Mouse (Mus musculus) heart, embryonic 15.5 days (tissue): ENCODE measurements around the gene Agap3. TPM values are rescaled to one million over a fixed set of nuclear protein-coding genes. Genes with fewer than 3 reads are reported as not detected.
A peak's percentile ranks its signal among the peaks of the same experiment; 100 is the strongest.

Experiments used
- ATAC-seq: fragments of 200-750 bp; cut with Nextera tagmentation; replicated peaks from 2 replicates; pipeline ENCODE4 v1.8.0; 2017; ENCODE audit warnings: low read depth, moderate TSS enrichment; ENCODE audit not compliant: insufficient number of reproducible peaks, insufficient read depth, low FRiP score
- H3K27ac ChIP-seq: fragments of 300-500 bp; sonication (generic); 2 replicates; pipeline ENCODE4 v1.5.1; 2015; ENCODE audit warnings: mild to moderate bottlenecking, inconsistent platforms
- H3K27me3 ChIP-seq: fragments of 300-500 bp; sonication (generic); 2 replicates; pipeline ENCODE4 v1.6.1; 2015; ENCODE audit warnings: inconsistent platforms
- H3K36me3 ChIP-seq: fragments of 300-500 bp; sonication (generic); 2 replicates; pipeline ENCODE4 v1.6.1; 2015; ENCODE audit warnings: mild to moderate bottlenecking, inconsistent platforms
- H3K4me1 ChIP-seq: fragments of 300-500 bp; sonication (generic); replicated peaks from 2 replicates; pipeline ENCODE4 v1.6.1; 2015; ENCODE audit warnings: inconsistent platforms
- H3K4me2 ChIP-seq: fragments of 300-500 bp; sonication (generic); 2 replicates; pipeline ENCODE4 v1.6.1; 2015; ENCODE audit warnings: inconsistent platforms, mild to moderate bottlenecking, moderate library complexity
- H3K4me3 ChIP-seq: fragments of 300-500 bp; sonication (generic); 2 replicates; pipeline ENCODE4 v1.5.1; 2015; ENCODE audit warnings: mild to moderate bottlenecking, inconsistent platforms
- H3K9ac ChIP-seq: fragments of 300-500 bp; sonication (generic); 2 replicates; pipeline ENCODE4 v1.6.1; 2015; ENCODE audit warnings: mild to moderate bottlenecking, inconsistent platforms
- H3K9me3 ChIP-seq: fragments of 300-500 bp; sonication (generic); replicated peaks from 2 replicates; pipeline ENCODE4 v1.6.1; 2016; ENCODE audit warnings: inconsistent platforms
- WGBS: fragments of 180-500 bp; shearing (Covaris S2); methylation state at CpG from one replicate; pipeline ENCODE4 v1.1.7; 2015; ENCODE audit warnings: mixed read lengths; 5-methylcytosine and 5-hydroxymethylcytosine counted together
- polyA plus RNA-seq: library from polyadenylated mRNA; unstranded; fragments of >200 nt; fragmentation: Nextera tagmentation; extraction: Ambion mirVana; gene quantifications from 2 replicates; pipeline ENCODE4 v1.2.1, GENCODE M21; 2015

The Agap3 gene
- polyA plus RNA-seq, 1 experiment from 2014 or later = 27.9 TPM

DNA sequence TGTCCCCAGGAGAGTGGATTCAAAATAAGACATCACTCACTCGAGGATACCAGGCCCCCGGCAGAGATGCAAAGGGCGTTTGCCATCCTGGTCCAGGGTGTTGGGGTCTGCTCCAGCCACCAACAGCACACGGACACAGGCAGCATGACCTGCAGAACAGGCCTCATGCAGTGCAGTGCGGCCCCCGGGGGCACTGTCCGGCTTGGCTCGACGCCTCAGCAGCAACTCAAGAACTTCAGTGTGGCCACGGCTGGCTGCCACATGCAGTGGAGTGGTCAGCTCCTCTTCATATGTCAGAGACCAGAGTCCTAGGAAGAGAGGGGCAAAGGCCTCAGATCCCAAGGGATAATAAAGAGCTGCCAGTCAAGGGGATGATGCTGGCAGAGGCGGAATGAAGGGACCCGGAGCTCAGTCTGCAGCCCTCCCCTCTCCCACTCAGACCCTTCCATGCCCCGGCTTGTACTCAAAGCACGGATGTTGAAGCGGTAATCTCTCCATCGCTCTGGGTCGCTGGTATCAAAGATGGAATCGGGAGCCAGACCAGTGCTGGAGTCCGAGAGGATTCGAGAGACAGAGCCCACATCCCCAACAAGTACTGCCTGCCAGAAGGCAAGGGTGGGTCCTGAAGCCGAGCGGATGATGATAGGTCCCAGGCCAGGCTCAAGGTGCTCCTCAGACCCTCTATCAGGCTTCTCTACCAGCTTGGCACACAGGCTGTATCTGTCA, 87.8 kb downstream of the Agap3 start:
- peak overlapping the region; percentile 44 for H3K4me3 ChIP-seq
- H3K4me2 ChIP-seq = peak overlapping the region; percentile 76
- peak overlapping the region; percentile 44 for H3K9ac ChIP-seq
- H3K27ac ChIP-seq = peak overlapping the region; percentile 90
- H3K9me3 ChIP-seq = no peaks in the 10 kb centered on the region
- H3K36me3 ChIP-seq = no peaks in the 10 kb centered on the region
- H3K4me1 ChIP-seq = peaks cover 24% of the 10 kb centered on the region
- no peak; the same call in 1 of the 2 replicates for ATAC-seq
- peaks cover 10% of the 10 kb centered on the region; the same call in 1 of the 2 replicates for H3K27me3 ChIP-seq
- 74% methylated on average over 22 of the region's 22 CpGs for WGBS

- Histone ChIP-seq H3K4me1 (peaks cover 24% of the 10 kb centered on the region), H3K36me3 (no peaks in the 10 kb centered on the region), H3K4me3 (peak within 1 kb of the TSS; percentile 44), H3K4me2 (peak within 1 kb of the TSS; percentile 76), H3K9ac (peak within 1 kb of the TSS; percentile 44), H3K9me3 (no peaks in the 10 kb centered on the region), H3K27me3 (peaks cover 10% of the 10 kb centered on the region; the same call in 1 of the 2 replicates), H3K27ac (peak within 1 kb of the TSS; percentile 90)
- ATAC-seq = peak; percentile 86
- 9% methylated on average over 14 of the region's 14 CpGs for WGBS
Measured at GRCm38 (mm10) chr5:24540387-24541143, 88.6 kb downstream of the Agap3 start, which contains the start of gene Asb10. Gene Asb10, minus strand, starts transcription at chr5:24540978.

DNA sequence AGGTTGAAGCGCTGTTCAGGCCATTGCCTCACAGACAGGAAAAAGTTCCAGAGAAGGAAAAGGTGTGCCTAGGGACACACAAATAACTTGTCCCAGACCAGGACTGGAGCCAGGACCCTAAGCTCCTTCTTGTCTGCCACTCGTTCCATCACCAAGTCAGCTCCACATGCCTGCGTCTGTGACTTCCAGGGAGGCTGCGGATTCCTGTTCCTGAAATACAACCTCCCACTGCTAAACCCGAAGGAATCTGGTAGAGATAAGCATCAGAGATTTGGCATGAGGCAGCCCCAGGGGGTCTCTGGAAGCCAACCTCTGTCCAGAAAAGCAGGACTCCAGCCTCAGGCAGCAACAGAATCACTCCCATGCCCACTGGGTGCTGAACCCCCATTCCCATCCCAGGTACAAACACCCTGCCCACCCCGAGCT, 89.2 kb downstream of the Agap3 start:
- H3K4me2 ChIP-seq = peak overlapping the region; percentile 76
- H3K36me3 ChIP-seq = no peaks in the 10 kb centered on the region
- H3K4me3 ChIP-seq = peak overlapping the region; percentile 44
- peak overlapping the region; percentile 44 for H3K9ac ChIP-seq
- H3K27me3 ChIP-seq = peaks cover 7% of the 10 kb centered on the region; the same call in 1 of the 2 replicates
- H3K4me1 ChIP-seq = peaks cover 24% of the 10 kb centered on the region
- H3K27ac ChIP-seq = peak overlapping the region; percentile 90
- WGBS = 7% methylated on average over 6 of the region's 6 CpGs
- no peaks in the 10 kb centered on the region for H3K9me3 ChIP-seq
- no peak; the same call in 1 of the 2 replicates for ATAC-seq

- Histone ChIP-seq H3K4me2 (no peak overlapping the region), H3K4me1 (peaks cover 24% of the 10 kb centered on the region), H3K27me3 (0 out of 2 replicates have a peak, but pooled peaks cover under 1% of the 10 kb centered on the region), H3K4me3 (no peak overlapping the region), H3K27ac (no peak overlapping the region), H3K9ac (no peak overlapping the region), H3K36me3 (no peaks in the 10 kb centered on the region), H3K9me3 (no peaks in the 10 kb centered on the region)
- ATAC-seq = no peak
- WGBS = 77% methylated on average over 7 of the region's 7 CpGs
Measured at GRCm38 (mm10) chr5:24542643-24543042, 90.7 kb downstream of the Agap3 start.

- ATAC-seq = no peak
- H3K9ac ChIP-seq = no peak overlapping the region
- 28% methylated on average over 26 of the region's 26 CpGs for WGBS
- H3K4me3 ChIP-seq = 0 out of 2 replicates have a peak overlapping the region, but pooled peaks have one; percentile 9
- H3K27ac ChIP-seq = no peak overlapping the region
- H3K4me2 ChIP-seq = peak overlapping the region; percentile 48
- H3K27me3 ChIP-seq = peaks cover 37% of the 10 kb centered on the region
- H3K9me3 ChIP-seq = no peaks in the 10 kb centered on the region
- no peaks in the 10 kb centered on the region for H3K36me3 ChIP-seq
- H3K4me1 ChIP-seq = peaks cover 13% of the 10 kb centered on the region
Measured at GRCm38 (mm10) chr5:24550598-24551316, 98.8 kb downstream of the Agap3 start.

GRCm38 (mm10) chr5:24551317-24551688, 99.3 kb downstream of the Agap3 start:
- peaks cover 37% of the 10 kb centered on the region for H3K27me3 ChIP-seq
- no peak for ATAC-seq
- no peaks in the 10 kb centered on the region for H3K9me3 ChIP-seq
- H3K4me3 ChIP-seq = 0 out of 2 replicates have a peak overlapping the region, but pooled peaks have one; percentile 9
- H3K4me1 ChIP-seq = peaks cover 13% of the 10 kb centered on the region
- no peak overlapping the region for H3K27ac ChIP-seq
- peak overlapping the region; percentile 48 for H3K4me2 ChIP-seq
- H3K9ac ChIP-seq = no peak overlapping the region
- no peaks in the 10 kb centered on the region for H3K36me3 ChIP-seq
- WGBS = 58% methylated on average over 2 of the region's 2 CpGs

Other genes starting within 250 kb of the Agap3 start
- gene Kcnh2, start 100.6 kb upstream of the Agap3 start, polyA plus RNA-seq = 21.0 and 27.2 TPM in 2 replicates
- gene Nos3, start 87.4 kb upstream of the Agap3 start, polyA plus RNA-seq = 27.9 and 30.6 TPM in 2 replicates
- gene Atg9b, start 60.0 kb upstream of the Agap3 start, polyA plus RNA-seq = 0.81 and 1.6 TPM in 2 replicates
- gene Abcb8, start 58.5 kb upstream of the Agap3 start, polyA plus RNA-seq = 54.4 and 70.1 TPM in 2 replicates
- not detected in 2 replicates for gene Asic3, start 38.8 kb upstream of the Agap3 start, polyA plus RNA-seq
- gene Cdk5, start 28.6 kb upstream of the Agap3 start, polyA plus RNA-seq = 27.5 and 32.5 TPM in 2 replicates
- 25.6 and 30.6 TPM in 2 replicates for gene Slc4a2, start 28.3 kb upstream of the Agap3 start, polyA plus RNA-seq
- gene Fastk, start 6.9 kb upstream of the Agap3 start, polyA plus RNA-seq = 173 and 188 TPM in 2 replicates
- gene Tmub1, start 4.3 kb upstream of the Agap3 start, polyA plus RNA-seq = 17.0 and 20.0 TPM in 2 replicates
- not detected in 2 replicates for gene Gbx1, start 75.0 kb downstream of the Agap3 start, polyA plus RNA-seq
- 7.0 and 7.4 TPM in 2 replicates for gene Asb10, start 88.8 kb downstream of the Agap3 start, polyA plus RNA-seq
- 0.09 TPM in 1 of 2 replicates, not detected in the other for gene 4931409K22Rik, start 104.6 kb downstream of the Agap3 start, polyA plus RNA-seq
- 55.7 and 71.7 TPM in 2 replicates for gene Abcf2, start 125.3 kb downstream of the Agap3 start, polyA plus RNA-seq
- 13.1 and 18.5 TPM in 2 replicates for gene Chpf2, start 134.6 kb downstream of the Agap3 start, polyA plus RNA-seq
- gene Smarcd3, start 172.2 kb downstream of the Agap3 start, polyA plus RNA-seq = 50.9 and 57.2 TPM in 2 replicates
- 21.6 and 28.2 TPM in 2 replicates for gene Nub1, start 233.4 kb downstream of the Agap3 start, polyA plus RNA-seq